Mouse (Mus musculus): ENCODE data around the gene Rasgef1c. TPM values are rescaled to one million over a fixed set of nuclear protein-coding genes. Genes with fewer than 3 reads are reported as not detected.
A peak's percentile ranks its signal among the peaks of the same experiment; 100 is the strongest.

Rasgef1c gene
- polyA plus RNA-seq, 1 experiment from 2014 or later: 1.8 TPM

DNA sequence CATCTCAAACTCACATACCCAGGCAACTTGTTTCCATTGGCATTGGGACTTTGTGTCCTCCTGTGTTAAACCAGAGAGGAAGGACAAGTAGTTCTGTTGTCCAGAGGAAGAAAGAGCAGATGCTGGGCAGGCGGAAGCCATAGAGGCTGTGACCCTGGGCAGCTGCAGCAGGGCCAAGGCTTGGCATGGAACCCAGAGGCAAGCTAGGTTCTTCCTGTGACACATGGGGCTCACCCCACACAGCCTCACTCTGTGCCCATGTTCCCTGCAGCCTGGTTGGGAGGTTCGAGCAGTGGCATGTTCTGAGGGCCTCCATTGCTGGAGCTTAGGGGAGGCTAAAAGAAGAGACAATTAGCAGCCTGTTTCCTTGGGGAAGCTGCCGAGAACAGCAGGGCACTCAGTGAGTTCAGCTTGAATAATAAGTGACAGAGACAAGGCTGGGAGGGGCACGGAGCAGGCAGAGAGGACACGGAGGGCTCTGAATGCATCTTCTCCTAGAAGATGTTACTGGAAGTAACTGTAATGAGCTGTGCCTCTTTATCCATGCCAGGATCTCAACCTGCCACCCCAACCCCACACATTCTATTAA lies 29.5 kb downstream of the Rasgef1c start:
- Histone ChIP-seq H3K9ac (no peak overlapping the region), H3K4me1 (peaks cover 37% of the 10 kb centered on the region), H3K36me3 (replicated peaks) (no peaks in the 10 kb centered on the region), H3K4me2 (no peak overlapping the region), H3K27ac (peak overlapping the region; percentile 14; the same call in 1 of the 2 replicates), H3K27me3 (no peaks in the 10 kb centered on the region), H3K9me3 (no peaks in the 10 kb centered on the region), H3K4me3 (replicated peaks) (no peak overlapping the region)
- ATAC-seq (ENCODE audit: low FRiP score): no peak
- 32% methylated on average over 5 of the region's 5 CpGs for WGBS

DNA sequence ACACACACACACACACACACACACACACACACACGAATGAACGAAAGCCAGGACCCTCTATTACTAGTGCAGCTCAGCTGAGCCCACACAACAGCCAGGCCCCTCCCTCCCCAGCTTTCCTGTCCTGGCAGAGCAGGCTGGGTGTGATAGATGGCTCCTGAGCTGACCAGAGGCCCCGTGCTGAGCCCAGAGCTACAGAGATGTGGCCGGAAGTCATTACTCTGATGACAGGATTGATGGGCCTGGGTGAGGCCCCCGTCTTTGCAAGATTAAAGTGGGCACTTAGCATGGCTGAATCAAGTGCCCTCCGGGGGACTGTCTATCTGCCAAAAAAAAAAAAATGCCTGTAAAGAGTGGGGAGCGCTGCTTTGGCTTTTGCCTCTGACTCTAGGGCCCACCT lies 30.2 kb downstream of the Rasgef1c start:
- ATAC-seq (ENCODE audit: low FRiP score): peak; percentile 50
- Histone ChIP-seq H3K36me3 (replicated peaks) (no peaks in the 10 kb centered on the region), H3K4me1 (peaks cover 30% of the 10 kb centered on the region), H3K27ac (no peak overlapping the region; the same call in 1 of the 2 replicates), H3K9me3 (no peaks in the 10 kb centered on the region), H3K4me3 (replicated peaks) (no peak overlapping the region), H3K27me3 (no peaks in the 10 kb centered on the region), H3K9ac (no peak overlapping the region), H3K4me2 (no peak overlapping the region)
- WGBS: 49% methylated on average over 7 of the region's 7 CpGs

DNA sequence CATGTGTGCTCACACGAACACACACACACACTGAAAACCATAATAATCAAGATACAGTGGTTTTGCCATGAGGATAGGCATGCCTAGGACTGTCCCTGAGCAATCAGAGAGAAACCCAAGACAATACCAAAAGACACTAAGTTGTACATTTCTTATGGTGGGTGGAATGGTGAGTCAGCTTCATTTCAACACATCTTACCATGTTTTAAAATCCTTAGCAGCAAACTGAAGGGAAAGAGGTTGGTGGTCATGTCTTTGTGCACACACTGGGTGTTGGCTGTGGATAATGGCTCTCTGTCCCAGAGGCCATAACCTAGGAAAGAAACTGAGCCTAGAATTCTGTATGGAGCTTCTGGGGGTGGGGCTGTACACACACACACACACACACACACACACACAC lies 32.2 kb downstream of the Rasgef1c start:
- no peak overlapping the region for H3K27ac ChIP-seq
- H3K4me1 ChIP-seq: peaks cover 21% of the 10 kb centered on the region
- no peaks in the 10 kb centered on the region for H3K36me3 ChIP-seq (replicated peaks)
- no peaks in the 10 kb centered on the region for H3K9me3 ChIP-seq
- ATAC-seq (ENCODE audit: low FRiP score): no peak
- 81% methylated on average over 1 of the region's 1 CpGs for WGBS
- H3K4me2 ChIP-seq: no peak overlapping the region
- H3K27me3 ChIP-seq: no peaks in the 10 kb centered on the region
- no peak overlapping the region for H3K9ac ChIP-seq
- no peak overlapping the region for H3K4me3 ChIP-seq (replicated peaks)

DNA sequence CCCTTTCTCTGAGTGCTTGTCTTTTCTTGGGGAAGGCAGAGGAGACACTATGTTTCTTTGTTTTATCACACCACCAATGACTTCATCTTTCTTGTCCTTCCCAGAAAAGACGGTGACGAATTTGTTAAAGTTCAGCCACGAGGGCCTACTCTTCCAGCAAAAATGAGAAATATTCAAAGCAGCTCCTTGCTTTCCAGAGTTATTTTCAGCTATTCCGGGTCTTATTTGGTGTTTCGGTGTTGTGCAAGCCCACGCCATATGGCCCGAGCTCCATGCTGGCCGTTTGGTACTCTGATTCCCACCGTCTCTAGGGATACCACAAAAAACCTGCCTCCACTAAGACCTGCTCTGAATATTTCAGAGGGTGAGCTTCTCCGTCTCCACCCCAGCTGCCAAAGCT lies 32.7 kb downstream of the Rasgef1c start:
- Histone ChIP-seq H3K4me1 (peaks cover 26% of the 10 kb centered on the region), H3K4me2 (no peak overlapping the region), H3K27ac (no peak overlapping the region), H3K4me3 (replicated peaks) (no peak overlapping the region), H3K9me3 (no peaks in the 10 kb centered on the region), H3K9ac (no peak overlapping the region), H3K36me3 (replicated peaks) (no peaks in the 10 kb centered on the region), H3K27me3 (no peaks in the 10 kb centered on the region)
- 67% methylated on average over 10 of the region's 10 CpGs for WGBS
- no peak for ATAC-seq (ENCODE audit: low FRiP score)

DNA sequence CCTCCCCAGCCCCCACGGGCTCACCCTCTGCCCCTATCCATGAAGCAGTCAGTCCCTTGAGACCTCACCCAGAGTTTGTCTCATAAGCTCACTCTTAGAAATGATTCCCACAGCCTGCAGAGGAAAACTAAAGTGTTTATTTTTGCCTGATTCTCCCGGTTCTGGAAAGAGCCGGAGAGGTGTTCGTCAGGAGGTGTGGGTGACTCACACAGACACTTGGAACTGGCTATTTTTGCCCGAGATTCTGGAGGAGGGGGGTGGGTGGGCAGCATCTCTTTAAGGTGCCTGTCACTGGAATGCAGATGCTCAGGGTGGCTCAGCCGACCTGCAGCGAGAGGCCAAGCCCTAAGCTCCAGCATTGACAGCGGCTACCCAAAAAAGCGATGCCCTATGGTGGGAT lies 34.8 kb downstream of the Rasgef1c start:
- Histone ChIP-seq H3K9ac (no peak overlapping the region), H3K4me1 (peaks cover 21% of the 10 kb centered on the region), H3K9me3 (no peaks in the 10 kb centered on the region), H3K27me3 (no peaks in the 10 kb centered on the region), H3K4me3 (replicated peaks) (no peak overlapping the region), H3K27ac (no peak overlapping the region), H3K4me2 (no peak overlapping the region), H3K36me3 (replicated peaks) (no peaks in the 10 kb centered on the region)
- WGBS: 83% methylated on average over 9 of the region's 9 CpGs
- ATAC-seq (ENCODE audit: low FRiP score): no peak

DNA sequence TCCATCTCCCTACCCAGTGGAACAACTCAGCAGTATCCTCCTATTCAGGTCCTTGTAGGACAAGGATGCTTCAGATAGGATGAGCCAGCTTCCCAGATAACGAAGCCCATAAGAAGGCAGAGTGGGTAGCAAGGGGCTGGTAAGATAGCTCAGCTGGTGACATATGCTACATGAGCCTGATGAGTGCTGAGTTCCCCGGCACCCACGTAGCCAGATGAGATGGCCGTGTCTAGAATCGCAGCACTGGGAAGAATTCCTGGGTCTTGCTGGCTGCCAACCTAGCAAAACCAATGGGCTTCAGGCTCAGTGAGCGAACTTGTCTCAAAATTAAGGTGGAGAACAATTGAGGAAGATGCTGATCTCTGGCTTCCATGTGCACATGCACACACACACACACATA lies 36.1 kb downstream of the Rasgef1c start:
- ATAC-seq (ENCODE audit: low FRiP score): no peak
- no peak overlapping the region for H3K4me2 ChIP-seq
- H3K27ac ChIP-seq: no peak overlapping the region
- H3K4me3 ChIP-seq (replicated peaks): no peak overlapping the region
- H3K9me3 ChIP-seq: no peaks in the 10 kb centered on the region
- WGBS: 94% methylated on average over 6 of the region's 6 CpGs
- H3K27me3 ChIP-seq: no peaks in the 10 kb centered on the region
- H3K36me3 ChIP-seq (replicated peaks): no peaks in the 10 kb centered on the region
- peaks cover 12% of the 10 kb centered on the region; the same call in 1 of the 2 replicates for H3K4me1 ChIP-seq
- no peak overlapping the region for H3K9ac ChIP-seq

DNA sequence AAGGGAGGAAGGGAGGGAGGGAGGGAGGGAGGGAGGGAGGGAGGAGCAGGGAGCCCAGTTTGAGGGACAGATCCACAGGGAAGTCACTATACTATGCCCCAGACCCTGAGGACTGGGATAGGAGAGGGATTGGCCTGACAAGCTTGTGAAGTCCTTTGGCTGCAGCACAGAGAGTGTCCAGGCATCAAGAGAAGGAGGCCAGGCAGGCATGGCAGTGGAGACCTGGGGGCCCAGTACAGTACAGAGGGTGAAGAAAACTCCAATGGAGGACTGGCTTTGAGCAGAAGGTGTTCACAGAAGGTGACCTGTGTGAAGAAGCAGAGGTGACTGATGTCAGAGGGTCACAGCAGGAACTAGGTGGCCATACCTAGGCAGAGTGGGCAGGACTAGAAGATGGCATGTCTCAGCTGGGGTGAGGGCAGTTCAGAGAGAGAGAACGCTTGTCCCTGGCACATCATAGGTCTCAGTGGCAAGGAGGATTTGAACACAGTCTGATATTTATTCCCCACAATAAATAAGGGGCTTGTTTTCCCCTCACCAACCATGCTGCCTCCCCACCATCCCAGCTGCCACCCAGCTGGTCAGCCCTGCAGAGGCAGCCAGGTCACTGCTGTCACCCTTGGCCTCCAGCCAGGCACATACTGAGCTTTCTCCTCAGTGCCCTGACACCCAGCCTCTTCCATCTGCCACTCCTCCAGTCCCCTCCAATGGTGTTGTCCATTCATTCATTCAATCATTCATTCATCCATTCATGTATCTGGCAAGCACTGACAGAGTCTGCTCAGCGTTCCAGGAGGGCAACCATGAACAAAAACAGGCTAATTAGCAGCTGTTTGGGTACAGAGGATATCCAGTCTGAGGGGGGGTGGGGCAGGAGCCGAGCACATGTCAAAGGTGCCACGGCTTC lies 36.9 kb downstream of the Rasgef1c start:
- Histone ChIP-seq H3K9me3 (no peaks in the 10 kb centered on the region), H3K4me1 (peaks cover 12% of the 10 kb centered on the region; the same call in 1 of the 2 replicates), H3K4me2 (no peak overlapping the region), H3K27ac (peak overlapping the region; percentile 63), H3K9ac (no peak overlapping the region), H3K36me3 (replicated peaks) (no peaks in the 10 kb centered on the region), H3K4me3 (replicated peaks) (no peak overlapping the region), H3K27me3 (no peaks in the 10 kb centered on the region)
- peak; percentile 61 for ATAC-seq (ENCODE audit: low FRiP score)
- 35% methylated on average over 4 of the region's 4 CpGs for WGBS

DNA sequence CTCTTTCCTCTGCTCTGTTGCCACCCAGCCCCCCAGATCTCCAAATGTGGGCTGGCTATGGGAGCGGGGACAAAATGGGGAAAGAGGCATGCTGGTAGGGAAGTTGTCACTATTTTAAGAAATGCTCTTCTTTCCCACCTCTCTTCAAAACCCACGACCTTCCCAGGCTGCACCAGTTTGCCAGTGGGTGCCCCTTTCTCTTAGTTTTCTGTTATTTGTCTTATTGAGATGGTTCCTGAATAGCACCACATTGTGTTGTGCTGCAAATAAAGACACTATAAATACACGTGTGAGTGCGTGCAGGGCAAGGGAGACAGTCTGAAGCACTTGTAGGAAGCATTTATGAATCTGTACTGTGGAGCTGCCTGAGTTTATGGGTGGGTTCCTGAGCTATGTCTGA lies 41.2 kb downstream of the Rasgef1c start:
- Histone ChIP-seq H3K4me2 (no peak overlapping the region), H3K9me3 (no peaks in the 10 kb centered on the region), H3K4me1 (peaks cover 10% of the 10 kb centered on the region; the same call in 1 of the 2 replicates), H3K27ac (no peak overlapping the region), H3K36me3 (replicated peaks) (no peaks in the 10 kb centered on the region), H3K4me3 (replicated peaks) (no peak overlapping the region), H3K27me3 (no peaks in the 10 kb centered on the region), H3K9ac (no peak overlapping the region)
- 67% methylated on average over 4 of the region's 4 CpGs for WGBS
- ATAC-seq (ENCODE audit: low FRiP score): no peak

DNA sequence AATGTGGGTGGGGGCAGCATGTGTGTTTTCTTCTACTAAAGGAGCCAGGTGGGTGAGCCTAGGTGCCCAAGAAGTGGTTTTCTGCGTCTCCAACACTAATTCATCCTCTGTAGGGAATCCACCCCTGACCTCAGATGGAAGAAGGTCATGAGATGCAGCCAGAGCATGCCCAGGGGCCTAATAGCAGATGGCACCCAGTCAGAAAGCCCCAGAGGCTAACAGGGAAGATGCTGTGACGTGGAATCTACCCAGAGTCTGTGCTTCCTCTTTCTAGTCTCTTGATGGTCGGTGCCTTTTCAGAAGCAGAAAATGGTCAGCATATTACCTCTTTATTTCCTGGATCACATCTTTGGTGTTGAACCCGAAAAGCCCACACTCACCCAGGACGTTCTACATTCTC lies 42.3 kb downstream of the Rasgef1c start:
- Histone ChIP-seq H3K27me3 (no peaks in the 10 kb centered on the region), H3K27ac (no peak overlapping the region), H3K9ac (no peak overlapping the region), H3K9me3 (no peaks in the 10 kb centered on the region), H3K36me3 (replicated peaks) (no peaks in the 10 kb centered on the region), H3K4me3 (replicated peaks) (no peak overlapping the region), H3K4me2 (no peak overlapping the region), H3K4me1 (peaks cover 6% of the 10 kb centered on the region; the same call in 1 of the 2 replicates)
- WGBS: 83% methylated on average over 5 of the region's 5 CpGs
- no peak for ATAC-seq (ENCODE audit: low FRiP score)

DNA sequence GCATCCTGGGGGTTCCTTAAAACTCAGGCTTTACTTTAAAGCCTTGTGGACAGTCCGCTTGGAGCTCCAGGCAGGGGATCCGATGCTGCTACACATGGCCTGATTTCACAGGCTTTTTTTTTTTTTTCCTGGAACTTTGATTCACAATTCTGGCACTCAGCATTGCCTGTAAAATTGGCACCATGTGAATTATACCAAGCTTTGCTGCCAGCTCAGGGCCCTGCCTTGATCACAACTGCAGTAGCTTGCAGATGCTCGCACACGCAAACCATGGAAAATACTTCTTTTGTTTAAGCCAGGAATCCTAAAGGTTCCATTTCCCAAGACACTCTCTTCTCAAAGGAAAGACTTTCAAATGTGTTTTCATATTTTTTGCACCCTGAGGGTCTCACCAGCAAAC lies 44.1 kb downstream of the Rasgef1c start:
- WGBS: 92% methylated on average over 4 of the region's 4 CpGs
- H3K9me3 ChIP-seq: no peaks in the 10 kb centered on the region
- H3K27ac ChIP-seq: no peak overlapping the region
- no peaks in the 10 kb centered on the region for H3K36me3 ChIP-seq (replicated peaks)
- no peaks in the 10 kb centered on the region for H3K27me3 ChIP-seq
- no peak overlapping the region for H3K4me3 ChIP-seq (replicated peaks)
- H3K4me1 ChIP-seq: no peaks in the 10 kb centered on the region; the same call in 1 of the 2 replicates
- ATAC-seq (ENCODE audit: low FRiP score): no peak
- H3K4me2 ChIP-seq: no peak overlapping the region
- H3K9ac ChIP-seq: no peak overlapping the region

DNA sequence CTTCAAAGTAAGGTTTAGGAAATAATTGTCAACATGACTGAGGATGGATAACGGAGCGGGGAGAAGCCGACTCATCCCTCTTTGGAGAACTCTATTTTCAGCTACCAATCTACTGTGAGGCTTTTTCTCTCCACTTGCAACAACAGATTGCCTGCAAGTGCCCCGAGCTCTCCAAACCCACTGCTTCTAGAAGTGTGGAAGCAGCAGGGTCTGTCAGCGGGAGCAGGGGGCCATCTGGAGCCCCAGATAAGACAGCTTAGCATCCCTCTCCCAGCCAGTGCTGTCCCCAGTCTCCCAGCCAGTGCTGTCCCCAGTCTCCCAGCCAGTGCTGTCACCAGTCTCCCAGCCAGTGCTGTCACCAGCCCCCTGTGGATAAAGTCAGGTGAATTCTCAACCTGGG lies 48.2 kb downstream of the Rasgef1c start:
- H3K4me3 ChIP-seq (replicated peaks): no peak overlapping the region
- no peak overlapping the region for H3K4me2 ChIP-seq
- H3K27me3 ChIP-seq: 0 out of 2 replicates have a peak, but pooled peaks cover 3% of the 10 kb centered on the region
- 79% methylated on average over 5 of the region's 5 CpGs for WGBS
- 0 out of 2 replicates have a peak, but pooled peaks cover 3% of the 10 kb centered on the region for H3K4me1 ChIP-seq
- no peak overlapping the region for H3K27ac ChIP-seq
- H3K9ac ChIP-seq: no peak overlapping the region
- no peak for ATAC-seq (ENCODE audit: low FRiP score)
- no peaks in the 10 kb centered on the region for H3K9me3 ChIP-seq
- no peaks in the 10 kb centered on the region for H3K36me3 ChIP-seq (replicated peaks)

DNA sequence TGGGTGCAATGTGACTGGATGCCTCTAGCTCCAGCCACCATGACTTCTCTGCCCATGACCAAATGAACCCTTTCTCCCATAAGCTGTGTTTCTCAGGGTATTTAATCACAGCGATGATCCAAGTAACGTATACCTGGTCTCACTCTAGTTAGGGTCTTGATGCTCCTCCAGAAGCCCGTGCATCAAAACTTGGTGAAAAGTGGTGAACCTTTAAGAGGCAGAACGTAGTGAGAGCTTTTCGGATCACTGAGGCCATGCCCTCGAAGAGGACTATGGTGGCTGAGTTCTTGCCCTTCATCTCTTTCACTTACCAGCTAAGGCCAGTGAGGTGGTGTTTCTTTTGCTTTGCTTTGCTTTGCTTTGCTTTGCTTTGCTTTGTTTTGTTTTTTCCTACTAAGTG lies 52.0 kb downstream of the Rasgef1c start:
- Histone ChIP-seq H3K9me3 (no peaks in the 10 kb centered on the region), H3K4me1 (0 out of 2 replicates have a peak, but pooled peaks cover 3% of the 10 kb centered on the region), H3K4me2 (no peak overlapping the region), H3K27me3 (peaks cover 9% of the 10 kb centered on the region; the same call in 1 of the 2 replicates), H3K27ac (no peak overlapping the region), H3K36me3 (replicated peaks) (no peaks in the 10 kb centered on the region), H3K4me3 (replicated peaks) (no peak overlapping the region), H3K9ac (no peak overlapping the region)
- no peak for ATAC-seq (ENCODE audit: low FRiP score)
- 90% methylated on average over 6 of the region's 6 CpGs for WGBS

Measured in forebrain, embryonic 12.5 days (tissue).